Mouse (Mus musculus) colon, adult 2 months (tissue): ENCODE measurements around the gene Cntnap3. TPM values are rescaled to one million over a fixed set of nuclear protein-coding genes. Genes with fewer than 3 reads are reported as not detected.

Source experiments
- polyA plus RNA-seq: library from polyadenylated mRNA; depleted of rRNA; stranded (reverse); fragments of >200 nt; gene quantifications from 2 replicates; pipeline ENCODE4 v1.2.3, GENCODE M21; 2012; rRNA removed

Gene Cntnap3
- 0.17 and 0.23 TPM in 2 replicates for polyA plus RNA-seq

GRCm38 (mm10) chr13:64903585-64904208, at the start of gene Cntnap3:
Gene Cntnap3, minus strand, starts transcription at chr13:64903955.

DNA sequence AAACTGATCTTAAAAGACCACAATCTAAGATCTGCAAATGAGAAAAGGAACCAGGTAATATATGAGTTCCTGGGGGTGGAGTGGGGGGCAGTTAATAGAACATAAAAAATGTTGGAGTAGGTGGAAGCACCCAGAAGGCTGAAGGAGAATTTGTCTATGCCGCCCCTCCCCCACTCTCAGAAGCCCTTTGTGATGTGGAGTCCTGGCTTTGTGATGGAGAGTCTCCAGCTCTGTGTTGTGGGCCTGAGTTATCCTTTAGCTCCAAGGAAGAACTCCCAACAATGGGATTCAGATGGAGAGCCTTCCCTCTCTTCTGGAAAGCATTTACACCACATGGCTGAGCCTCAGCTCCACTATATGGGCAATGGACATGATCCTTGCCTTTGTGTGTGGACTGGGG, 13.4 kb upstream of the Cntnap3 start, which contains the start of gene Spata31:
TSS of gene Spata31 (plus strand) at position 216 of the 400 bp plus-strand sequence.

Other genes starting within 250 kb of the Cntnap3 start
- gene Spata31, start 13.5 kb upstream of the Cntnap3 start, polyA plus RNA-seq, result not detected in 2 replicates
- gene Spata31d1c, start 129.1 kb upstream of the Cntnap3 start, polyA plus RNA-seq, result not detected in 2 replicates
- gene Prss47, start 148.8 kb upstream of the Cntnap3 start, polyA plus RNA-seq, result not detected in 2 replicates
- gene Mfsd14b, start 209.0 kb upstream of the Cntnap3 start, polyA plus RNA-seq, result 21.1 and 23.9 TPM in 2 replicates
- gene Olfr465-ps1, start 234.1 kb upstream of the Cntnap3 start, polyA plus RNA-seq, result not detected in 2 replicates
- gene Olfr466, start 246.3 kb upstream of the Cntnap3 start, polyA plus RNA-seq, result not detected in 2 replicates